Mouse (Mus musculus) c-Kit-positive CD71-negative TER-119-negative erythroid progenitor cells, embryonic 14.5 days (primary cell): ENCODE results near the gene Fmod.

ENCODE experiments used
- DNase-seq: peaks from one replicate; pipeline ENCODE4 v3.0.0-alpha.2; 2013; ENCODE audit warnings: low read depth

Fmod gene

GRCm38 (mm10) chr1:134096264-134096934, 59.3 kb downstream of the Fmod start:
- no peak for DNase-seq

- no peak for DNase-seq
Observed at GRCm38 (mm10) chr1:134097080-134097855, 60.2 kb downstream of the Fmod start.
